Mouse (Mus musculus) retina, adult 2 months (tissue): Measurements from ENCODE around the gene Rmnd5a.

Experiments used
- DNase-seq: peaks from one replicate; pipeline ENCODE4 v3.0.0-alpha.2; 2012; ENCODE audit warnings: low read depth, low spot score

The Rmnd5a gene

DNA sequence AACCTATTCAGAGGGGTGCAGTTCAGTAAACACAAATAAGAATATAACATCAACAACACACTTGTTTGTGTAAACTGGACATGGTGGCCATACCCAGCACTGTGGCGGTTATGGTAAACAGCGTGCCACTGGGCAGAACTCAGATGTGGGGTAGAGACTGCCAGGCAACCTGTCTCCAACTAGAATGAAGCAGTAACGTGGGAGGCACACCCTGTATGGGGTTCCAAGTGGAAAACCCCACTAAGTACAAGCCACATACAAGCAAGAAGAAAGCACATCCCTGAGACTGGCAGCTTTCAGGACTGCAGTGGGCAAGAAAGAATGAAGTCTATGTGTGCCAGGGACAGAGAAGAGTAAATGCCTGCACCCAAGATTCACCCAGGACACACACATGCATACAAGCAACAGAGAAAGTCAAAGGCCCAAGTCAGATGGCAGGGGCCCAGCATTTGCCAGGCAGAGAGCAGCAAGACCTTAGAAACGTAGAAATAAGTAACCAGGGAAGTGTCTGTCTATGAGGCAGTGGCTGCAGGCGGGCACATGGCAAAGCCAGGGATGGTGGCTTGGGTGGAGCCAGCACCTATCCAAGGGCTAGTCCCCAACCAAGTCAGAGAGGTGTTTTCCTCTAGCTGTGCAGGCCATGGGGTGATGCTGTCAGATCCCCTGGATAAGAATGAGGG lies 68.3 kb downstream of the Rmnd5a start:
- DNase-seq: no peak

DNA sequence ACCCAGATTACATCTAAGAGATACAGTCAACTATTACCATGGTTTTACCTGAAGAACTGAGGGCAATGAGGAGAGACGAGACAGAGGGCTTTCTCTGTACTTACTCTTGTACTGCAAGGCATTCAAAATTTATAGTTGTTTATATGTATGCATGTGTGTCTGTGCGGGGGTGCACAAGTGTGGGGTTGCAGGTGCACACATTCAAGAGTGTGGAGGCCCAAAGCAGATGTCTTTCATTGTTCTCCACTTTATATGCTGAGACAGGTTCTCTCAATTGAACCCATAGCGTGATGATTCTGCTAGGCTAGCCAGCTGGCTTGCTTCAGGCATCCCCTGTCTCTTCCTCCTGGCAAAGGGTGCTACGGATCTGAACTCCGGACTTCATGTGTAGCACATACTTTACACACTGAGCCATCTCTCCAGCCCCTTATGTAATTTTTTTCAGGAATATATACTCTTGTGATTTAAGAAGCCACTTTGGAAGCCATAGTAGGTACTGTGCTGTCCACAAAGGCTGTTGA lies 69.3 kb downstream of the Rmnd5a start:
- no peak for DNase-seq

DNA sequence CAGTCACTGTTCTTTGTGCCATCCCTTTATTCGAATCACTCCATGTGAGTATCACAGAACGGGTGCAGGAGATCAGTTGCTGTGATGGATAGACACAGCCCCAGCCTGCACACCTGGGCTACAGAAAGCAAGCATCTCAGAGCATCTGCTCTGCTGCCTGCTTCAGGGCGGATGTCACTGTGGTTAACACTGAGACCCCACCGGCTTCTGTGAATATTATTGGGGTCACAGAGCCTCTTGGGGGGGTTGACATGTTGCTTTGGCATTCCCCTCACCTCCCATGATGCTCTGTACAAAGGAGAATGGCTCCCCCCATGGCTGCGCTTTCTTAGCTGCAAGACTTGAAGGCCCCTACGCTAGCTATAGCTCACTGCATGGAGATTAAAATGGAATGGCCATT lies 71.0 kb downstream of the Rmnd5a start:
- DNase-seq: no peak

DNA sequence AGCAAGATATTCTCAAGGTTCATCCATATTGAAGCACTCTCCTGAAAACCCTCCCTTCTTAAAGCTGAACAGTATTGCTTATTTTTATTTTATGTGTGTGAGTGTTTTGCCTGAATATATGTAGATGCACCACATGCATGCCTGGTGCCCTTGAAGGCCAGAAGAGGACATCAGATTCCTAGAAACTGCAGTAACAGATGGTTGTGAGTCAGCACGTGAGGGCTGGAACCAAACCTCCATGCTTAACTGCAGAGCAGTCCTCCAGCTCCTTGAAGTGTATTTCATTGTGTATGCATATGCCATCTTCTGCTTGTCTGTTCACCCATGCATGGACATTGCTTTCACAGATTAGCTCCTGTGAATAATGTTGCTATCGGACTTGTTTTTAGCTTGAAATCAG lies 76.4 kb downstream of the Rmnd5a start:
- DNase-seq: no peak

DNA sequence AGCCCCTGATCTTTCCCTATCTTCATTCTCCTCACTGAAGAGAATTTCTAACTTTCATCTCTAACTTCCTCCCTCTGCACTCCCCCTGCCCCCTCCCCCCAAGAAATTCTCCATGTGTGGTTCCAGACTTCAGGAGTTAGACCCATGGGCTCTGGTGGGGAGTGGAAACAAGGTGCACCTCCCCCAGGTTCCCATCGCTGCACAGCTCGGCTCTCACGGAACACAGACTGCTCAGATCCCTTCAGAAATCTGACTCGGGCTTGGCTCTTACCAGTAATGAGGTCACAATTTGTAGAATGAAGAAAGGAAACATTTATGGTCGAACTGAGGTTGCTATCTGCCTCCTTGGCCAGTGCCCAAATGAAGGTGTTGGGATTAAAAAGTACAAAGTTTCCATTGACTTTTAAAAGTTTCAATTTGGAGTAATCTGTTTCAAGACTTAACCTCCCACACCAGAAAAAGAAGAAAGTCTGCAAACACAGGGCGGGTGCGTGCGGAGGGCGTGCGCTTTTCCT lies 79.2 kb downstream of the Rmnd5a start:
- DNase-seq: no peak

DNA sequence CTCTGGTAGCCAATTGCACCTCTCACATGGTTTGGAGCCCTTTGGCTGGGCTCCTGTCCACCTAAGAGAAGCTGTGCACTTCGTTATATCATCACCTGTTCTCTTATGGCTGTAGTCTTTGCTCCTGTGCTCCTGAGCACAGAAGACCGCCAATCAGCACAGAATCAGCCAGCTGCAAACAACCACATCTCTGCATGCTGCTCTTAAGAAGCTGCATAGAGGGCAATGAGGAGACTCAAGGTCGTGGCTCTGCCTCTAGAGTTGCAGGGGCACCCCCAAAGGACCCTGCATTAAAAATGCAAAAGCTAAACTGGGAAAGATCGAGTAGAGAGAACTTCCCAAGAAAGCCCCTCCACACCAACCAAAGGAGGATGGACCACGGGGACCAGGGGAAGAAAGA lies 79.7 kb downstream of the Rmnd5a start:
- no peak for DNase-seq

DNA sequence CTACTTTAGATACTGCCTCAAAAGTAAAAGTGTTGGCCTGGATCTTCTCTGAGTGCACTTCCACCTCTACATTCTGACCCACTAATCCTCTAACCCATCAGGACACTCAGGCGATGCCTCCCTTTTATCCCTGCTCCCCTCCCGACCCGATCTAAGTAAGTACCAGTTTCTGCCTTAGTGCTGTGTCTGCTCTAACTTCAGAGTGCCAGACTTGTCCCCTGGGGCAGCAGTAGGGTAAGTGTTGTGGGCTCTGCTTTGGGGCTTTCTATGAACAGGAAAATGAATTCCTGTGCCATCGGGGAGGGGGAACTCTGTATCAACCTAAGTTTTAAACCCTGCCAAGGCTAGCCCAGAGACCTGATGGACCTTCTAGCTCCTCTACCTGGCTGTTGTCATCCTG lies 80.2 kb downstream of the Rmnd5a start:
- DNase-seq: no peak

DNA sequence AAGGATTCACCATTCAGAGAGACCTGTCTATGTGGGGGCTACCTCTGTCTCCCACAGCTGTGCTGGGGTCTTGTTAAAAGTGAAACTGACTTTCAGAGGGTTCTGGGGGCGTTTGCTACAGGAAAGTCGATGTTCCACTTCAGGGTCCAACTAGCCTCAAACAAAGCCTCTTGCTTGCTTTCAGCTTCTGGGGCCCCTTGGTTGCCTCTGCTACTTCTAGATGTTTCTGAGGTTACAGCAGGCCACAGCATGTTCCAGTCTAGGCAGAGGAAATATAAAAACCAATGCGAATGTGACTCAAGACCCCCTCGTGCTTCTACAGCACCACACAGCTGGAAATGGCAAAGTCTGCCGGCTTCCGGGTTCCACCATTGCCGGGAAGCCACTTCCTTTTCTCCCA lies 82.9 kb downstream of the Rmnd5a start:
- DNase-seq: no peak

DNA sequence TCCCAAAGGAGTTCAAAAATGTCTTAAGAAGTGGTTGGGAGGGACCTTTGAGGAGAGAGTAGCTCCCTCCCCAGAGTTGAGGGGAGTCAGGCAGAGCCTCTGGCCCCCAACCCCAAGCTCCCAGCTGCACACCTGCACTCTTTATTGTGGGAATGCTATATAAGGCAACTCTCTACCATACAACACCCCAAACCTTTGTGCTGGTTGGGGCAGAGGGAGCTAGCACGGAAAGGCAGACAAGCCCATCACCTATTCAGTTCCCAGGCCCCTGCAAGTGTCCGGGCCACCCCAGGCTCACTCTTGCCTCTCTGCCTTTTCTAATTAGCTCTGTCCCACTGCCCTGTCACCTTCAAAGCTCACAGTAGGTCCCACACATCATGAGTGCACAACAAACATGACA lies 86.7 kb downstream of the Rmnd5a start:
- DNase-seq: no peak

DNA sequence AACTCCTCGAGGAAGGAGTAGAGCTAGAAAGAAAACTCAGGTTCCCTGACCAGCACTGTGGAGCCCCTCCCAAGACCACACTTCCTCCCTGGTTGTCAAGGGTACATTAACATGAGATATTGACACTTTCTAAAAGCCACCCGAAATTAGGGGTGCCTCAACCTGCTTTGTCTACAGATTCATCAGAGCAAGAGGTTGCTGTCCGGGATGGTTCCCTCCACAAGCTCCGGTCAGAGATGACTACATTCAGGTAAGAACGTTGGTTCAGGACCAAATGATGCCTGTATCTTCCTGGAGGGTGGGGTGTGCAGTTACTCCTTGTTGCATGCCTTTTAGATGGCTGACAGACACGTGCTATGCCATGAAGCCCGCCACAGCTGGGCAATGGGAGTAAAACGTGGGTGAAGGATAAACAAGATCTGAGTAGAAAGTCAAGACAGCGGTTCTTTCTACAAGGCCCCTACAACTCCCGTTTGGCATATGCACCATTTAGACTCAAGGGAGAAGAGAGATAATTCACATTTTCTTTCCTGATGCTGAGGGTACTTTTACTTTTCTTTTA lies 87.5 kb downstream of the Rmnd5a start:
- no peak for DNase-seq

DNA sequence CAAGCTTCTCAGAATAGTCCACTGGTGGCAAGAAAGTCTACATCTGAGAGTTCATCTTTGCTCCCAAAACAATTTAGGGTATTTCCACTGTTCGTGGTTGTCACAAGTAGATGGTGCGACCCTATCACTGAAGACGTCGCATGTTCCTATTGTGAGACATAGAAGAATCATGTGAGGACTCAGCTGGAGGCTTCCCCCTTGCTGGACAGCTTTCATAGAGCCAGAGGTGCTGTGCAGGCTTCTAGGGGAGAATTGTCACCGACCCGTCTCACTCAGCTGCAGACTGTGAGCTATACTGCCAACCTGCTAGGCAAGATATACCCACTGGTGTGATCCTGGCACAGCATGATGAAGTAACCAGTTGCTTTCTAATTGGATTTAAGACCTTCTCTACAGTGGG lies 88.2 kb downstream of the Rmnd5a start:
- DNase-seq: no peak

DNA sequence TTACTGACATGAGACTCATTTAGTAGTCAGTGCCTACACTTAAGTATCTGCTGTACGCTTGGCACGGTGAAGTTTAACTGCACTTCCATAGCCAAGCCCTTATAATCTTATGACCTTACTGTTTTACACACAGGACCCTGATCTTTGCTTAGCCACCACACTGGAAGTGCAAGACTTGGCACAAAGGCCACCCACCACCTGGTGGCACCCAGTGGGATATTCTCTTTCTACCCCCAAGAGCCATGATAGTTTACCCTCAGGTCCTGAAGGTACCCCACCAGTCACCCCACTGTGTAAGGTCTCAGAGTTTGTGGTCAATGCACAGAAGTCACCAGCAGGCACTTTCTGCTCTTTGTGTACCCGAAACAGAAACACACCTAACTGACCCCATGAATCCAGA lies 89.2 kb downstream of the Rmnd5a start:
- no peak for DNase-seq

DNA sequence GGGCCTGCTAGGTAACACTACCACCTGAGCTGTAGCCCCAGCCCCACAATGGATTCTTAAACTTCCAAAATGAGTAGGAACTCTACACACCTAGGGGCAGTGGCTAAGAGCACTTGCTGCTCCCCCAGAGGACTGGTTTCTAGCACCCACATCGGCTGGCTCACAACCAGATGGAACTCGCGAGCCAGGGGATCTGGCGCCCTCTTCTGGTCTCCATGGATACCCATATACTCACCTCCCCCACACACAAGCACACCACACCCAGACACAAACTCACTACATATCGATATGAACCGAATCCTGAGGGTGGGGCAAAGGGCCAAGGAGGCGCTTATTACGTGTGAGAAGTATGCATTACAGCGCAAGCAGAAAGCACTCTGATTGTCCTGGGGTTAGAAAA lies 92.4 kb downstream of the Rmnd5a start:
- DNase-seq: no peak

DNA sequence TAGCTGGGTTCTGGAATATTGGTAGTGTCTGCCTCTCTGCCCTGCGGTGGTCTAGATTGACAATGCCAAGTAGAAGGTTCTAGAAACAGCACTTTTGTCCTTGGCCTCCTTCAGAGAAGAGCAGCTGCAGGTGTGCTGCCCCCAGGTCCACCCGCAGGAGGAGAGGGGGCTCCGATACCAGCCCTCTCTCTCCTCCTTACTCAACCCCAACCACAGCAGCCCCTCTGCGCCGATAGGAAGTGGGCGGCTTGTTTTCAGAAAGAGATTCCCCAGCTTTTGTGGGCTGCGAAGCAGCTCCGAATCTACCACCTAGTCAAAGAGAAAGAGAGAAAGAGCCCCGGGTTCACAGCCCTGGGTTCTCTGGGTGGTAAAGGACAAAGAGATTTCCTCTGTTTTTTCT lies 99.3 kb downstream of the Rmnd5a start:
- DNase-seq: no peak

DNA sequence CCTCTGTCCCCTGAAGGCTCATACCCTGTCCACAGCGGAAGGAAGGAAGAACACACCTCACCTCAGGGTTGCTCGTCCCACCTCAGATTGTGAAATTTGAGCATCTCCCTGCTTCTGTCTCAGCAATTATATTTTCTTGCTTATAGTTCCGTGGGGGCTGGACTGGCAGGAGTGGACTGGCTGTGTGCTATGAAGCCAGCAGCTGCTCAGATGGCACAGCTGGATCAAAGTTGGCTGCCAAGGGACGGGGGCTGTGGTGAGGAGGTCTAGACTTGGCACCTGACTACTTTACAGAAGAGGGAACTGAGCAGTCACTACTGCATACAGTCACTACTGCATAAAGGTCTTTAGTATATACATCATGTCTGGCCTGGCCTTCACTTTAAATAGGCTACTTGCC lies 101.1 kb downstream of the Rmnd5a start:
- DNase-seq: no peak

DNA sequence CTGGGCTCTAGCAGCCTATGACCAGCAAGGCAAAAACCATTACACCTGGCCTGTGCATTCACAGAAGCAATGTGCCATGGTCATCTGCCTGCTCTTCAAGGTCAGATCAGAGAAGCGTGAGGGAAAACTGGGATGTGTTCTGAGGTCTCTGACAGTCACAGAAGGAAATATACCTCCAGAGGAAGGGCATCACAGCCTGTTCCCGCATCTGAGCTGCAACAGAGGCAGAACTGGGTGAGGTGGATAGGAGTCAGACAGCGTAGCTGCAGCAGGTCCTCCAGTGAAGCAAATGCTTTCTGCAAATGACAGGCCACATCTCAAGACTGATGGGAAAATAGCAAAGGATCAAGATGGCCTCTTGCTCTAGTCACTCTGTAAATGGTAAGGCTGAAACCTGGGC lies 101.5 kb downstream of the Rmnd5a start:
- no peak for DNase-seq
